Mouse (Mus musculus) erythroblast, embryonic 14.5 days (primary cell): ENCODE measurements around the gene Rplp0.
A peak's percentile ranks its signal among the peaks of the same experiment; 100 is the strongest.

Experiments
- GATA1 ChIP-seq: IDR thresholded peaks from 2 replicates; pipeline ENCODE4 v1.6.1; 2012; ENCODE audit warnings: low read length, inconsistent platforms, mixed read lengths
- TAL1 ChIP-seq: IDR thresholded peaks from 3 replicates; pipeline ENCODE4 v1.6.1; 2012; ENCODE audit warnings: low read length, inconsistent platforms, mixed read lengths

- 0 out of 2 replicates have a peak, but pooled peaks have one; percentile 13 for TF ChIP-seq GATA1
- TF ChIP-seq TAL1, result no peak
These were observed 16.5 kb upstream of the Rplp0 start for GRCm38 (mm10) chr5:115542635-115543384.
